Mouse (Mus musculus) thymus, adult 2 months (tissue): ENCODE results near the gene Pgpep1. TPM values are rescaled to one million over a fixed set of nuclear protein-coding genes. Genes with fewer than 3 reads are reported as not detected.

Experiments
- DNase-seq: peaks from one replicate; pipeline ENCODE4 v3.0.0; 2021
- H3K27ac ChIP-seq: fragments of 200-500 bp; 2 replicates; pipeline ENCODE4 v1.5.1; 2012; ENCODE audit warnings: low read length, control low read depth; ENCODE audit not compliant: control insufficient read depth, insufficient read depth
- H3K27me3 ChIP-seq: fragments of 200-500 bp; 2 replicates; pipeline ENCODE4 v1.6.1; 2012; ENCODE audit warnings: mild to moderate bottlenecking, low read length, moderate library complexity, mixed read lengths; ENCODE audit not compliant: control insufficient read depth, insufficient read depth
- H3K36me3 ChIP-seq: fragments of 200-500 bp; 2 replicates; pipeline ENCODE4 v1.6.1; 2012; ENCODE audit warnings: mild to moderate bottlenecking, low read length, moderate library complexity; ENCODE audit not compliant: control insufficient read depth, insufficient read depth
- H3K4me1 ChIP-seq: fragments of 200-500 bp; replicated peaks from 2 replicates; pipeline ENCODE4 v1.6.1; 2012; ENCODE audit warnings: low read length; ENCODE audit not compliant: control insufficient read depth, insufficient read depth
- H3K4me3 ChIP-seq: fragments of 200-500 bp; 2 replicates; pipeline ENCODE4 v1.5.1; 2012; ENCODE audit warnings: mild to moderate bottlenecking, low read length, control low read depth, moderate library complexity; ENCODE audit not compliant: control insufficient read depth, insufficient read depth
- CTCF ChIP-seq: fragments of 200-500 bp; IDR thresholded peaks from 2 replicates; pipeline ENCODE4 v1.5.1; 2012; ENCODE audit warnings: mild to moderate bottlenecking, control low read depth, low read length, moderate library complexity, borderline replicate concordance; ENCODE audit not compliant: control insufficient read depth, poor library complexity, insufficient read depth; ENCODE audit errors: extremely low read depth
- POLR2A ChIP-seq: fragments of 200-500 bp; IDR thresholded peaks from 2 replicates; pipeline ENCODE4 v1.6.1; 2012; ENCODE audit warnings: mild to moderate bottlenecking, low read length, control low read depth, moderate library complexity; ENCODE audit not compliant: control insufficient read depth, poor library complexity, insufficient read depth; ENCODE audit errors: extremely low read depth
- WGBS: fragments of 180-500 bp; shearing (Covaris S2); methylation state at CpG from one replicate; pipeline ENCODE4 v1.1.7; 2018; 5-methylcytosine and 5-hydroxymethylcytosine counted together
- polyA plus RNA-seq: library from polyadenylated mRNA; depleted of rRNA; stranded (reverse); fragments of >200 nt; gene quantifications from 2 replicates; pipeline ENCODE4 v1.2.3, GENCODE M21; 2012

The Pgpep1 gene
- polyA plus RNA-seq, 1 experiment = 40.7 TPM

GRCm38 (mm10) chr8:70636838-70637237, 23.4 kb downstream of the Pgpep1 start:
- 87% methylated on average over 8 of the region's 8 CpGs for WGBS
- peaks cover 10% of the 10 kb centered on the region for H3K4me1 ChIP-seq
- no peak overlapping the region for H3K4me3 ChIP-seq
- no peak for DNase-seq
- no peaks in the 10 kb centered on the region for H3K27me3 ChIP-seq
- TF ChIP-seq CTCF = no peak
- no peak for TF ChIP-seq POLR2A
- H3K27ac ChIP-seq = no peak overlapping the region
- H3K36me3 ChIP-seq = no peaks in the 10 kb centered on the region

- no peak for DNase-seq
- TF ChIP-seq POLR2A (no peak), CTCF (no peak)
- H3K27me3 ChIP-seq = no peaks in the 10 kb centered on the region
- H3K4me1 ChIP-seq = peaks cover 12% of the 10 kb centered on the region
- no peaks in the 10 kb centered on the region for H3K36me3 ChIP-seq
- H3K4me3 ChIP-seq = no peak overlapping the region
- H3K27ac ChIP-seq = no peak overlapping the region
- 33% methylated on average over 6 of the region's 6 CpGs for WGBS
Measured at GRCm38 (mm10) chr8:70635527-70635926, 24.7 kb downstream of the Pgpep1 start.

DNA sequence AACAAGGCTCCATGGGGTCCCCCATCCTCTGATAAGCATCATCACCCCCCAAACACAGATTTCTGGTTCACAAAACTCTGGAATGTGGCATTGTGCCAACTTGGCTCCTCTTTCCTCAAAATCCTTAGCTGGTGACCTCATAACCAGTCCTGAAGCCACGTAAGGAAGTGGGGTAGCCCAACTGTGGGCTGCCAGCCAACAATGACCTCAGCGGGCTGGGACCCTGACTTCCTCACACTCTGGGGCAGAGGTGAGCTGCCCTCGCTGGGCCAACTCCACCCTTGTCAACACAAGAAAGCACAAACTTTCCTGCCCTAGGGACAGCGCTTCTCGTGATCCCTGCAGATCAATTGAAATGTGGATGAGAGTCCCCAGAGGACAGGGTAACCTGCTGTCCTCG, 26.1 kb downstream of the Pgpep1 start:
- Histone ChIP-seq H3K27ac (no peak overlapping the region), H3K4me3 (no peak overlapping the region), H3K4me1 (peaks cover 16% of the 10 kb centered on the region), H3K27me3 (no peaks in the 10 kb centered on the region), H3K36me3 (no peaks in the 10 kb centered on the region)
- WGBS = 56% methylated on average over 6 of the region's 6 CpGs
- DNase-seq = no peak
- TF ChIP-seq CTCF (no peak), POLR2A (no peak)

GRCm38 (mm10) chr8:70632346-70632892, 27.8 kb downstream of the Pgpep1 start, which contains the start of gene Gdf15:
Gene Gdf15 (minus strand): TSS chr8:70632456.
- Histone ChIP-seq H3K4me3 (no peak within 1 kb of the TSS), H3K36me3 (no peaks in the 10 kb centered on the region), H3K27me3 (no peaks in the 10 kb centered on the region), H3K27ac (no peak within 1 kb of the TSS), H3K4me1 (peaks cover 16% of the 10 kb centered on the region)
- TF ChIP-seq CTCF = no peak
- peak; percentile 3; the same call in 1 of the 2 replicates for TF ChIP-seq POLR2A
- no peak for DNase-seq
- 93% methylated on average over 6 of the region's 6 CpGs for WGBS

DNA sequence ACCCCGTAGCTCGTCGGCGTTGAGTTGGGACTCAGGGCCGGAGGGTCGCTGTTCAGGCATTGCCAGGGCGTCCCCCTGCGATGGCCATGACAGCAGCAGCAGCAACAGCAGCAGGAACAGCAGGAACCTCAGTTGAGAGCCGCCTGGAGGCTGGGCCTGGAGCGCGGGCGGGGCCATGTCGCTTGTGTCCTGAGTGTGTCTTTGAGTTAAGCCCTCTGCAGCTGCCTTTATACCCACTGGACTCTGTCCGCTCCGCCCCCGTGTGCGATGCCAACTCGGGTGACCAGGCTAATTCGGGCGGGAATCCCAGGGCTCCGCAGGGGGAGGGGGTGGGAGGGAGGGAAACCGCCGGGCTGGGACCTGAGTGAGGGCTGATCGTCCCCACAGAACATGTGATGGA, 28.8 kb downstream of the Pgpep1 start:
- 22% methylated on average over 24 of the region's 24 CpGs for WGBS
- Histone ChIP-seq H3K27ac (no peak overlapping the region), H3K27me3 (no peaks in the 10 kb centered on the region), H3K4me1 (peaks cover 14% of the 10 kb centered on the region), H3K4me3 (no peak overlapping the region), H3K36me3 (no peaks in the 10 kb centered on the region)
- DNase-seq = no peak
- TF ChIP-seq POLR2A (no peak), CTCF (no peak)

- Histone ChIP-seq H3K4me3 (no peak overlapping the region), H3K27me3 (no peaks in the 10 kb centered on the region), H3K27ac (no peak overlapping the region), H3K4me1 (peaks cover 12% of the 10 kb centered on the region), H3K36me3 (no peaks in the 10 kb centered on the region)
- no peak for DNase-seq
- TF ChIP-seq POLR2A (no peak), CTCF (no peak)
- 28% methylated on average over 22 of the region's 22 CpGs for WGBS
Measured at GRCm38 (mm10) chr8:70630532-70631381, 29.4 kb downstream of the Pgpep1 start.
